Mouse (Mus musculus): ENCODE results near the gene Kif2c. TPM values are rescaled to one million over a fixed set of nuclear protein-coding genes. Genes with fewer than 3 reads are reported as not detected.
"Not testable (repeated sequence)": the region's sequence is repeated elsewhere in the genome, so short reads cannot be mapped to it uniquely, and the experiment has no call there.

Gene Kif2c
- total RNA-seq, 1 experiment from 2014 or later = 0.35 TPM

- peak; percentile 72 for ATAC-seq (ENCODE audit: extremely low read depth, insufficient number of reproducible peaks, low FRiP score, poor library complexity, severe bottlenecking)
These were observed 7.6 kb upstream of the Kif2c start for GRCm38 (mm10) chr4:117189856-117190543.

- peak; percentile 77 for ATAC-seq (ENCODE audit: extremely low read depth, insufficient number of reproducible peaks, low FRiP score, poor library complexity, severe bottlenecking)
These were observed 7.0 kb upstream of the Kif2c start for GRCm38 (mm10) chr4:117189382-117189855.

- ATAC-seq (ENCODE audit: extremely low read depth, insufficient number of reproducible peaks, low FRiP score, poor library complexity, severe bottlenecking) = no peak
These were observed 6.5 kb upstream of the Kif2c start for GRCm38 (mm10) chr4:117188969-117189368.

- ATAC-seq (ENCODE audit: extremely low read depth, insufficient number of reproducible peaks, low FRiP score, poor library complexity, severe bottlenecking) = not testable (repeated sequence)
These were observed 289 bp upstream of the Kif2c start for GRCm38 (mm10) chr4:117182759-117183096.

- no peak for ATAC-seq (ENCODE audit: extremely low read depth, insufficient number of reproducible peaks, low FRiP score, poor library complexity, severe bottlenecking)
These were observed 12.5 kb downstream of the Kif2c start for GRCm38 (mm10) chr4:117169936-117170335.

- ATAC-seq (ENCODE audit: extremely low read depth, insufficient number of reproducible peaks, low FRiP score, poor library complexity, severe bottlenecking) = no peak
These were observed 21.3 kb downstream of the Kif2c start for GRCm38 (mm10) chr4:117161183-117161582.

- ATAC-seq (ENCODE audit: extremely low read depth, insufficient number of reproducible peaks, low FRiP score, poor library complexity, severe bottlenecking) = no peak
These were observed 22.8 kb downstream of the Kif2c start for GRCm38 (mm10) chr4:117159666-117160065.

GRCm38 (mm10) chr4:117156372-117156771, 26.1 kb downstream of the Kif2c start:
- no peak for ATAC-seq (ENCODE audit: extremely low read depth, insufficient number of reproducible peaks, low FRiP score, poor library complexity, severe bottlenecking)

- peak; percentile 92 for ATAC-seq (ENCODE audit: extremely low read depth, insufficient number of reproducible peaks, low FRiP score, poor library complexity, severe bottlenecking)
These were observed 26.6 kb downstream of the Kif2c start, which contains the start of gene Rps8 for GRCm38 (mm10) chr4:117155792-117156355. Gene Rps8 (minus strand): TSS chr4:117156243.

- ATAC-seq (ENCODE audit: extremely low read depth, insufficient number of reproducible peaks, low FRiP score, poor library complexity, severe bottlenecking) = no peak
These were observed 27.2 kb downstream of the Kif2c start for GRCm38 (mm10) chr4:117155020-117155791.

GRCm38 (mm10) chr4:117152714-117153113, 29.7 kb downstream of the Kif2c start:
- no peak for ATAC-seq (ENCODE audit: extremely low read depth, insufficient number of reproducible peaks, low FRiP score, poor library complexity, severe bottlenecking)

GRCm38 (mm10) chr4:117151416-117151815, 31.0 kb downstream of the Kif2c start:
- no peak for ATAC-seq (ENCODE audit: extremely low read depth, insufficient number of reproducible peaks, low FRiP score, poor library complexity, severe bottlenecking)

- no peak for ATAC-seq (ENCODE audit: extremely low read depth, insufficient number of reproducible peaks, low FRiP score, poor library complexity, severe bottlenecking)
These were observed 32.2 kb downstream of the Kif2c start for GRCm38 (mm10) chr4:117150212-117150733.

GRCm38 (mm10) chr4:117149291-117150211, 32.9 kb downstream of the Kif2c start:
- ATAC-seq (ENCODE audit: extremely low read depth, insufficient number of reproducible peaks, low FRiP score, poor library complexity, severe bottlenecking) = no peak

GRCm38 (mm10) chr4:117148815-117149214, 33.6 kb downstream of the Kif2c start:
- ATAC-seq (ENCODE audit: extremely low read depth, insufficient number of reproducible peaks, low FRiP score, poor library complexity, severe bottlenecking) = no peak

- no peak for ATAC-seq (ENCODE audit: extremely low read depth, insufficient number of reproducible peaks, low FRiP score, poor library complexity, severe bottlenecking)
These were observed 34.3 kb downstream of the Kif2c start for GRCm38 (mm10) chr4:117148047-117148713.

- ATAC-seq (ENCODE audit: extremely low read depth, insufficient number of reproducible peaks, low FRiP score, poor library complexity, severe bottlenecking) = peak; percentile 78
These were observed 36.3 kb downstream of the Kif2c start for GRCm38 (mm10) chr4:117146176-117146575.

- ATAC-seq (ENCODE audit: extremely low read depth, insufficient number of reproducible peaks, low FRiP score, poor library complexity, severe bottlenecking) = no peak
These were observed 37.2 kb downstream of the Kif2c start for GRCm38 (mm10) chr4:117145248-117145647.
